Comparison of ENCODE assay signal across 24 mouse cellular contexts in genomic region chr2:92830134-92830533, GRCm38 (mm10).
DNase-seq lines count a peak whose midpoint lies in the region; ATAC-seq and TF ChIP-seq lines count a peak whose summit lies in the region.
"Had no signal": no experiment of that assay in that cellular context is flagged by ENCODE, and none has a peak within 500 bp of the region (broad histone marks: within the 10 kb centered on the region; RNA-seq: fewer than 3 reads in every experiment).

No protein-coding gene starts in this region.

- peak; percentile 24; the same call in 1 of the 2 replicates for ATAC-seq in hindbrain, embryonic 16.5 days
- ATAC-seq in hindbrain, embryonic 11.5 days (ENCODE audit: low FRiP score): no peak
- ATAC-seq in midbrain, embryonic 14.5 days (ENCODE audit: low FRiP score, low TSS enrichment): no peak
- no peak for ATAC-seq in midbrain, embryonic 11.5 days (ENCODE audit: low FRiP score)
- ATAC-seq in heart, embryonic 12.5 days (ENCODE audit: insufficient number of reproducible peaks, low FRiP score): no peak
- ATAC-seq: forebrain, embryonic 16.5 days; intestine, embryonic 15.5 days had no signal

- no peak for TF ChIP-seq POLR2A in brain, embryonic 14.5 days (IDR thresholded peaks at IDR 0.05; ENCODE audit: borderline replicate concordance, extremely low read depth, insufficient read depth, insufficient read length, poor library complexity, severe bottlenecking)

- H3K4me1 ChIP-seq in hindbrain, embryonic 16.5 days (ENCODE audit: control insufficient read depth, insufficient read depth, low read depth, low read length): peaks cover 5% of the 10 kb centered on the region; the same call in 1 of the 2 replicates
- peaks cover 4% of the 10 kb centered on the region; the same call in 1 of the 2 replicates for H3K4me1 ChIP-seq in hindbrain, embryonic 11.5 days (replicated peaks; ENCODE audit: control insufficient read depth, insufficient read depth, low read length)
- peaks cover 11% of the 10 kb centered on the region; the same call in 1 of the 2 replicates for H3K4me1 ChIP-seq in midbrain, embryonic 14.5 days (ENCODE audit: control insufficient read depth, insufficient read depth, low read length)
- H3K4me1 ChIP-seq in midbrain, embryonic 11.5 days (ENCODE audit: control insufficient read depth, insufficient read depth, low read length): peaks cover 3% of the 10 kb centered on the region
- peaks cover 4% of the 10 kb centered on the region for H3K4me1 ChIP-seq in heart, embryonic 12.5 days (replicated peaks)
- H3K4me1 ChIP-seq: intestine, embryonic 15.5 days had no signal

- no peak overlapping the region for H3K4me2 ChIP-seq in hindbrain, embryonic 16.5 days (ENCODE audit: low read length)
- no peak overlapping the region for H3K4me2 ChIP-seq in hindbrain, embryonic 11.5 days (replicated peaks; ENCODE audit: low read depth, low read length)
- H3K4me2 ChIP-seq in midbrain, embryonic 14.5 days (ENCODE audit: low read length): no peak overlapping the region
- H3K4me2 ChIP-seq in midbrain, embryonic 11.5 days: no peak overlapping the region
- no peak overlapping the region for H3K4me2 ChIP-seq in heart, embryonic 12.5 days
- H3K4me2 ChIP-seq: embryonic facial prominence, embryonic 15.5 days; heart, embryonic 11.5 days; hindbrain, embryonic 14.5 days; intestine, embryonic 15.5 days; limb, embryonic 15.5 days; lung, embryonic 14.5 days had no signal

- H3K9me3 ChIP-seq in hindbrain, embryonic 16.5 days (ENCODE audit: control insufficient read depth, low read length): no peaks in the 10 kb centered on the region
- no peaks in the 10 kb centered on the region for H3K9me3 ChIP-seq in hindbrain, embryonic 11.5 days (ENCODE audit: control insufficient read depth, low read length)
- no peaks in the 10 kb centered on the region for H3K9me3 ChIP-seq in midbrain, embryonic 14.5 days (ENCODE audit: control insufficient read depth, low read length)
- H3K9me3 ChIP-seq in midbrain, embryonic 11.5 days (ENCODE audit: control insufficient read depth, low read length): no peaks in the 10 kb centered on the region
- no peaks in the 10 kb centered on the region for H3K9me3 ChIP-seq in heart, embryonic 12.5 days (replicated peaks)
- H3K9me3 ChIP-seq: embryonic facial prominence, embryonic 15.5 days; intestine, embryonic 15.5 days; limb, embryonic 15.5 days had no signal

- WGBS in hindbrain, embryonic 16.5 days: 30% methylated on average over 2 of the region's 2 CpGs
- WGBS in hindbrain, embryonic 11.5 days: 59% methylated on average over 2 of the region's 2 CpGs
- WGBS in midbrain, embryonic 14.5 days: 65% methylated on average over 2 of the region's 2 CpGs
- WGBS in midbrain, embryonic 11.5 days: 79% methylated on average over 2 of the region's 2 CpGs
- WGBS in heart, embryonic 12.5 days: 80% methylated on average over 2 of the region's 2 CpGs

- H3K36me3 ChIP-seq in hindbrain, embryonic 16.5 days (ENCODE audit: control insufficient read depth, insufficient read depth, low read length): no peaks in the 10 kb centered on the region
- H3K36me3 ChIP-seq in hindbrain, embryonic 11.5 days (ENCODE audit: control insufficient read depth, insufficient read depth, low read length): no peaks in the 10 kb centered on the region
- H3K36me3 ChIP-seq in midbrain, embryonic 14.5 days (ENCODE audit: control insufficient read depth, insufficient read depth, low read length): no peaks in the 10 kb centered on the region
- no peaks in the 10 kb centered on the region for H3K36me3 ChIP-seq in midbrain, embryonic 11.5 days (ENCODE audit: control insufficient read depth, insufficient read depth, low read length)
- H3K36me3 ChIP-seq in heart, embryonic 12.5 days: no peaks in the 10 kb centered on the region
- H3K36me3 ChIP-seq: embryonic facial prominence, embryonic 15.5 days; intestine, embryonic 15.5 days; limb, embryonic 15.5 days had no signal

- no peak overlapping the region for H3K4me3 ChIP-seq in hindbrain, embryonic 16.5 days (ENCODE audit: low read length)
- H3K4me3 ChIP-seq in hindbrain, embryonic 11.5 days (ENCODE audit: low read depth, low read length): no peak overlapping the region
- H3K4me3 ChIP-seq in midbrain, embryonic 14.5 days (replicated peaks; ENCODE audit: low read depth, low read length): no peak overlapping the region
- no peak overlapping the region for H3K4me3 ChIP-seq in midbrain, embryonic 11.5 days (ENCODE audit: low read depth, low read length)
- H3K4me3 ChIP-seq in heart, embryonic 12.5 days: no peak overlapping the region
- H3K4me3 ChIP-seq: embryonic facial prominence, embryonic 15.5 days; intestine, embryonic 15.5 days; limb, embryonic 15.5 days; megakaryocyte, embryonic 14.5 days had no signal

- no peak overlapping the region for H3K27ac ChIP-seq in hindbrain, embryonic 16.5 days (ENCODE audit: low read depth, low read length)
- H3K27ac ChIP-seq in hindbrain, embryonic 11.5 days (ENCODE audit: low read depth, low read length): no peak overlapping the region
- 0 out of 2 replicates have a peak overlapping the region, but pooled peaks have one; percentile 17 for H3K27ac ChIP-seq in midbrain, embryonic 14.5 days (replicated peaks; ENCODE audit: low read depth, low read length)
- H3K27ac ChIP-seq in midbrain, embryonic 11.5 days (ENCODE audit: low read depth, low read length): no peak overlapping the region
- no peak overlapping the region for H3K27ac ChIP-seq in heart, embryonic 12.5 days (ENCODE audit: poor library complexity, severe bottlenecking)
- H3K27ac ChIP-seq: embryonic facial prominence, embryonic 15.5 days; hindbrain, embryonic 14.5 days; intestine, embryonic 15.5 days; limb, embryonic 15.5 days; liver, embryonic 14.5 days had no signal

- TF ChIP-seq CTCF in brain, embryonic 14.5 days (IDR thresholded peaks at IDR 0.05; ENCODE audit: borderline replicate concordance, extremely low read depth, insufficient read depth, insufficient read length): no peak

- H3K9ac ChIP-seq in hindbrain, embryonic 16.5 days (ENCODE audit: low read depth, low read length): no peak overlapping the region
- H3K9ac ChIP-seq in hindbrain, embryonic 11.5 days (ENCODE audit: low read depth, low read length): no peak overlapping the region
- no peak overlapping the region for H3K9ac ChIP-seq in midbrain, embryonic 14.5 days (replicated peaks; ENCODE audit: low read length)
- no peak overlapping the region for H3K9ac ChIP-seq in midbrain, embryonic 11.5 days (ENCODE audit: low read length)
- no peak overlapping the region for H3K9ac ChIP-seq in heart, embryonic 12.5 days
- H3K9ac ChIP-seq: embryonic facial prominence, embryonic 15.5 days; hindbrain, embryonic 14.5 days; intestine, embryonic 15.5 days; limb, embryonic 15.5 days; liver, embryonic 14.5 days; lung, embryonic 14.5 days had no signal

- DNase-seq in hindbrain, embryonic 11.5 days (ENCODE audit: low spot score): no peak
- peak; percentile 55 for DNase-seq in midbrain, embryonic 14.5 days
- no peak for DNase-seq in midbrain, embryonic 11.5 days (ENCODE audit: low spot score, missing footprints)
- peak; percentile 41 for DNase-seq in brain, embryonic 14.5 days (ENCODE audit: low read depth)
- DNase-seq in B cell, adult 2 months: no peak
- DNase-seq: adrenal gland, postnatal 25 days; gastrocnemius, postnatal 14 days; heart, adult 11 months; heart, postnatal 10 days; kidney, adult 9 months; kidney, postnatal 4 days; lung, embryonic 14.5 days; right cerebral cortex, postnatal 25 days; thymus, postnatal 25 days had no signal

- no peaks in the 10 kb centered on the region for H3K27me3 ChIP-seq in hindbrain, embryonic 16.5 days (replicated peaks; ENCODE audit: control insufficient read depth, insufficient read depth, low read length)
- no peaks in the 10 kb centered on the region for H3K27me3 ChIP-seq in hindbrain, embryonic 11.5 days (ENCODE audit: control insufficient read depth, insufficient read depth, low read length)
- no peaks in the 10 kb centered on the region for H3K27me3 ChIP-seq in midbrain, embryonic 14.5 days (ENCODE audit: control insufficient read depth, insufficient read depth, low read length)
- H3K27me3 ChIP-seq in midbrain, embryonic 11.5 days (ENCODE audit: control insufficient read depth, insufficient read depth, low read length): no peaks in the 10 kb centered on the region
- no peaks in the 10 kb centered on the region for H3K27me3 ChIP-seq in heart, embryonic 12.5 days (replicated peaks)
- H3K27me3 ChIP-seq: embryonic facial prominence, embryonic 15.5 days; intestine, embryonic 15.5 days had no signal

Comparison
In these comparisons a context has a peak if more than half of its experiments do, and no peak if none do; other contexts are left out.
1. DNase-seq: peak in midbrain, embryonic 14.5 days (single experiment) and brain, embryonic 14.5 days (single experiment); none in hindbrain, embryonic 11.5 days (single experiment), midbrain, embryonic 11.5 days (single experiment) and B cell, adult 2 months (0 of 2).